Mouse (Mus musculus): ENCODE measurements around the gene Tas2r144. TPM values are rescaled to one million over a fixed set of nuclear protein-coding genes. Genes with fewer than 3 reads are reported as not detected.
A peak's percentile ranks its signal among the peaks of the same experiment; 100 is the strongest.

Gene Tas2r144
- polyA plus RNA-seq, 1 experiment from 2014 or later, result not detected

GRCm38 (mm10) chr6:42245711-42246353 is 30.7 kb downstream of the Tas2r144 start, which contains the start of gene Gstk1:
Gstk1 (plus strand) TSS chr6:42245935.
- Histone ChIP-seq H3K4me3 (peak within 1 kb of the TSS; percentile 62), H3K27me3 (replicated peaks; ENCODE audit: low read depth, poor library complexity, severe bottlenecking) (peaks cover 15% of the 10 kb centered on the region), H3K4me1 (peaks cover 11% of the 10 kb centered on the region; the same call in 1 of the 2 replicates), H3K9me3 (no peaks in the 10 kb centered on the region), H3K36me3 (replicated peaks) (no peaks in the 10 kb centered on the region), H3K27ac (replicated peaks) (peak within 1 kb of the TSS; percentile 65)
- DNase-seq (ENCODE audit: low spot score), result peak; percentile 89
- 2% methylated on average over 28 of the region's 28 CpGs for WGBS

DNA sequence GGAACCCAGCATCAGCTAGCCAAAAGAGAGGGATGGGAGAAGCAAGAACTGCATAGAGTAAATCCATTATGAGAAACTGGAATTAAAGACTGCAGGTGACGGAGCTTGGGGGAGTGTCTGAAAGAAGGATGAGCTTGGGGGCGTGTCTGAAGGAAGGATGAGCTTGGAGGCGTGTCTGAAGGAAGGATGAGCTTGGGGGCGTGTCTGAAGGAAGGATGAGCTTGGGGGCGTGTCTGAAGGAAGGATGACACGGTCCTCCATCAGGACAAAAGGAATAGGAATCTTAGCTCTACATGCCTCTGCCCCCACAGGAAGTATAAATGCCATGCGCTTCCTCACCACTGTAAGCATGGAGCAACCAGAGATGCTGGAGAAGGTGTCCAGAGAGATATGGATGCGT is 32.0 kb downstream of the Tas2r144 start:
- no peaks in the 10 kb centered on the region for H3K9me3 ChIP-seq
- peaks cover 15% of the 10 kb centered on the region for H3K27me3 ChIP-seq (replicated peaks; ENCODE audit: low read depth, poor library complexity, severe bottlenecking)
- no peaks in the 10 kb centered on the region for H3K36me3 ChIP-seq (replicated peaks)
- WGBS, result 3% methylated on average over 8 of the region's 8 CpGs
- 0 out of 2 replicates have a peak overlapping the region, but pooled peaks have one; percentile 18 for H3K4me3 ChIP-seq
- no peak for DNase-seq (ENCODE audit: low spot score)
- peaks cover 11% of the 10 kb centered on the region; the same call in 1 of the 2 replicates for H3K4me1 ChIP-seq
- H3K27ac ChIP-seq (replicated peaks), result no peak overlapping the region

- Histone ChIP-seq H3K4me3 (no peak overlapping the region), H3K27me3 (replicated peaks; ENCODE audit: low read depth, poor library complexity, severe bottlenecking) (peaks cover 15% of the 10 kb centered on the region), H3K4me1 (peaks cover 11% of the 10 kb centered on the region; the same call in 1 of the 2 replicates), H3K27ac (replicated peaks) (no peak overlapping the region), H3K9me3 (no peaks in the 10 kb centered on the region), H3K36me3 (replicated peaks) (no peaks in the 10 kb centered on the region)
- no peak for DNase-seq (ENCODE audit: low spot score)
- 89% methylated on average over 1 of the region's 1 CpGs for WGBS
Measured at GRCm38 (mm10) chr6:42247981-42248380, 32.9 kb downstream of the Tas2r144 start.

- no peak for DNase-seq (ENCODE audit: low spot score)
- WGBS, result 82% methylated on average over 4 of the region's 4 CpGs
- H3K4me3 ChIP-seq, result no peak overlapping the region
- no peaks in the 10 kb centered on the region for H3K9me3 ChIP-seq
- no peak overlapping the region for H3K27ac ChIP-seq (replicated peaks)
- peaks cover 7% of the 10 kb centered on the region for H3K27me3 ChIP-seq (replicated peaks; ENCODE audit: low read depth, poor library complexity, severe bottlenecking)
- no peaks in the 10 kb centered on the region for H3K36me3 ChIP-seq (replicated peaks)
- no peaks in the 10 kb centered on the region for H3K4me1 ChIP-seq
Measured at GRCm38 (mm10) chr6:42251791-42252190, 36.7 kb downstream of the Tas2r144 start.

- WGBS, result 88% methylated on average over 2 of the region's 2 CpGs
- Histone ChIP-seq H3K4me1 (0 out of 2 replicates have a peak, but pooled peaks cover 3% of the 10 kb centered on the region), H3K27me3 (replicated peaks; ENCODE audit: low read depth, poor library complexity, severe bottlenecking) (no peaks in the 10 kb centered on the region), H3K4me3 (no peak overlapping the region), H3K27ac (replicated peaks) (no peak overlapping the region), H3K36me3 (replicated peaks) (no peaks in the 10 kb centered on the region), H3K9me3 (no peaks in the 10 kb centered on the region)
- DNase-seq (ENCODE audit: low spot score), result no peak
Measured at GRCm38 (mm10) chr6:42253103-42253502, 38.0 kb downstream of the Tas2r144 start.

DNA sequence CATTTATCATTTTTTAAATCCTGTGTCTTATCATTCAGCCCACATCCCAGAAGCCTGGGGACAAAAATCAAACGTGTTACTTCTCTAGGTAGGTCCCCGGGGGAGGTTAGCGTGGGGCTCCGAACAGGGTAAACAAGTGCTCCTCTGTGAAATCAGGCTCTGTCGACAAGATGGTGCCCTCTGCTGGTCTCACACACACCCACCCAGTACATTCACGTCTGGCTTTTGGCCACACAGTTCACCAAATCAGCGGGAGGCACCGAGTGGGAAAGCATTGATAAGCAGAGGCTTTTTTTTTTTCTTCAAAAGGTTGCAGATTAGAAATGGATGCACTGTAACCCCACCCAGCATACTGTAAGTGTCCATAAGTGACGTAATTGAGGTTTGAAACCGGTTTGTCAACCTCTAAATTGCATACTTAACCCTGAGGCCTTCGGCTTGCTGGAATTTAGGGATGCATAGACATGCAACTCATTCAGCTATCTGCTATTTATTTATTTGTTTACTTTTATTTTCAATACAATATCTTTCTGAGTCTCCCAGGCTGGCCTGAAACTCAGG is 42.3 kb downstream of the Tas2r144 start:
- Histone ChIP-seq H3K4me3 (0 out of 2 replicates have a peak overlapping the region, but pooled peaks have one; percentile 3), H3K36me3 (replicated peaks) (no peaks in the 10 kb centered on the region), H3K27ac (replicated peaks) (no peak overlapping the region), H3K27me3 (replicated peaks; ENCODE audit: low read depth, poor library complexity, severe bottlenecking) (peaks cover 18% of the 10 kb centered on the region), H3K9me3 (no peaks in the 10 kb centered on the region), H3K4me1 (peaks cover 11% of the 10 kb centered on the region)
- WGBS, result 19% methylated on average over 11 of the region's 11 CpGs
- DNase-seq (ENCODE audit: low spot score), result peak; percentile 66

GRCm38 (mm10) chr6:42260430-42260829 is 45.3 kb downstream of the Tas2r144 start:
- H3K27ac ChIP-seq (replicated peaks), result no peak overlapping the region
- no peaks in the 10 kb centered on the region for H3K9me3 ChIP-seq
- H3K4me3 ChIP-seq, result no peak overlapping the region
- WGBS, result 68% methylated on average over 6 of the region's 6 CpGs
- no peak for DNase-seq (ENCODE audit: low spot score)
- no peaks in the 10 kb centered on the region for H3K36me3 ChIP-seq (replicated peaks)
- peaks cover 11% of the 10 kb centered on the region for H3K4me1 ChIP-seq
- peaks cover 18% of the 10 kb centered on the region for H3K27me3 ChIP-seq (replicated peaks; ENCODE audit: low read depth, poor library complexity, severe bottlenecking)

DNA sequence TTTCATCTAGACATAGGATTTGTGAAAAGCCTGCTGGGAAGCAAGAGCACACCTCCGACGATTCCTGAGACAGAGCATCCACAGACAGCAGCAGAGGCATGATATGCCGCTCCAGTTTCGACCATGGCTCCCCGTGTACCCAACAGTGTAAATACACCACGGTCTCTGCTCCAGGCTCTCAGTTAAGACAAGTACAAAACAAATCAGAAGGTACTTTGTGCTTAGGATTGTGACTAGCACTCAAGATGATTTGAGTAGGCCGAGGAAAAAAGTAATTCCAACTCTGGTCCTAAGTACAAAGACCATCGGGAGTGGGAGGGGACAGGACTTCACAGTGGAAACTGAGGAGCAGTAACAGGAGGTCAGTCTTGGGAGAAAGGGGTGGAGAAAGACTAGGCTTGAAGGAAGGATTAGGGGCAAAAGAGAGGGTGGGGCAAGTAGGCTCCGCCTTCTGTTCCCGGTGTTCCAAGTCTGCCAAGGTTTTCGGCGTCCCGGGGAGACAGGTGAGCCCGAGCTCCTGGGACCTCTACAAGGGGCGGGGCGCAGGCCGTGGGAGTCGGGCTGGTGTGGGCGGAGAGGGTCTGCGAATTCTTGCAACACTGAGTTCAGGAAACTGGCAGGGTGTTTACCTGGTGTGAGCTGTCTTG is 46.5 kb downstream of the Tas2r144 start, which contains the start of gene Tmem139:
TSS of gene Tmem139 (plus strand) at position 447 of the 647 bp plus-strand sequence.
- Histone ChIP-seq H3K36me3 (replicated peaks) (no peaks in the 10 kb centered on the region), H3K4me1 (peaks cover 16% of the 10 kb centered on the region), H3K9me3 (no peaks in the 10 kb centered on the region), H3K4me3 (peak within 1 kb of the TSS; percentile 48), H3K27me3 (replicated peaks; ENCODE audit: low read depth, poor library complexity, severe bottlenecking) (peaks cover 18% of the 10 kb centered on the region), H3K27ac (replicated peaks) (no peak within 1 kb of the TSS)
- WGBS, result 17% methylated on average over 20 of the region's 20 CpGs
- no peak for DNase-seq (ENCODE audit: low spot score)

- WGBS, result under 1% methylated on average over 51 of the region's 51 CpGs
- peak within 1 kb of the TSS; percentile 84 for H3K4me3 ChIP-seq
- H3K36me3 ChIP-seq (replicated peaks), result peaks cover 30% of the 10 kb centered on the region
- no peaks in the 10 kb centered on the region for H3K9me3 ChIP-seq
- DNase-seq (ENCODE audit: low spot score), result peak; percentile 99
- H3K4me1 ChIP-seq, result peaks cover 17% of the 10 kb centered on the region
- H3K27ac ChIP-seq (replicated peaks), result peak within 1 kb of the TSS; percentile 98
- H3K27me3 ChIP-seq (replicated peaks; ENCODE audit: low read depth, poor library complexity, severe bottlenecking), result peaks cover 16% of the 10 kb centered on the region
Measured at GRCm38 (mm10) chr6:42264626-42265312, 49.6 kb downstream of the Tas2r144 start, which contains the start of gene Casp2. Casp2 (plus strand) TSS chr6:42264985.

Other genes with a start within 250 kb of the Tas2r144 start
- gene Sval3, start 247.2 kb upstream of the Tas2r144 start, polyA plus RNA-seq (2016; fragmentation: Nextera tagmentation; extraction: Ambion mirVana), result not detected in 2 replicates
- gene Sva, start 176.9 kb upstream of the Tas2r144 start, polyA plus RNA-seq (2016; fragmentation: Nextera tagmentation; extraction: Ambion mirVana), result not detected in 2 replicates
- not detected in 2 replicates for gene Tas2r139, start 74.4 kb upstream of the Tas2r144 start, polyA plus RNA-seq (2016; fragmentation: Nextera tagmentation; extraction: Ambion mirVana)
- 18.1 and 18.7 TPM in 2 replicates for gene Gstk1, start 30.6 kb downstream of the Tas2r144 start, polyA plus RNA-seq (2016; fragmentation: Nextera tagmentation; extraction: Ambion mirVana)
- gene Tmem139, start 46.6 kb downstream of the Tas2r144 start, polyA plus RNA-seq (2016; fragmentation: Nextera tagmentation; extraction: Ambion mirVana), result 0.60 and 0.90 TPM in 2 replicates
- gene Casp2, start 49.7 kb downstream of the Tas2r144 start, polyA plus RNA-seq (2016; fragmentation: Nextera tagmentation; extraction: Ambion mirVana), result 79.5 and 85.3 TPM in 2 replicates
- 0.80 and 1.1 TPM in 2 replicates for gene Clcn1, start 71.4 kb downstream of the Tas2r144 start, polyA plus RNA-seq (2016; fragmentation: Nextera tagmentation; extraction: Ambion mirVana)
- gene Fam131b, start 109.3 kb downstream of the Tas2r144 start, polyA plus RNA-seq (2016; fragmentation: Nextera tagmentation; extraction: Ambion mirVana), result 0.74 and 0.90 TPM in 2 replicates
- 93.8 and 96.9 TPM in 2 replicates for gene Zyx, start 134.3 kb downstream of the Tas2r144 start, polyA plus RNA-seq (2016; fragmentation: Nextera tagmentation; extraction: Ambion mirVana)
- 3.9 and 5.1 TPM in 2 replicates for gene Epha1, start 157.9 kb downstream of the Tas2r144 start, polyA plus RNA-seq (2016; fragmentation: Nextera tagmentation; extraction: Ambion mirVana)
- gene Tas2r143, start 184.9 kb downstream of the Tas2r144 start, polyA plus RNA-seq (2016; fragmentation: Nextera tagmentation; extraction: Ambion mirVana), result not detected in 2 replicates
- not detected in 2 replicates for gene Tas2r135, start 190.1 kb downstream of the Tas2r144 start, polyA plus RNA-seq (2016; fragmentation: Nextera tagmentation; extraction: Ambion mirVana)
- not detected in 2 replicates for gene Tas2r126, start 219.2 kb downstream of the Tas2r144 start, polyA plus RNA-seq (2016; fragmentation: Nextera tagmentation; extraction: Ambion mirVana)
- gene Olfr458, start 249.9 kb downstream of the Tas2r144 start, polyA plus RNA-seq (2016; fragmentation: Nextera tagmentation; extraction: Ambion mirVana), result not detected in 2 replicates